Mouse (Mus musculus) ovary, adult 10 weeks (tissue): ENCODE results near the gene Qsox2. TPM values are rescaled to one million over a fixed set of nuclear protein-coding genes. Genes with fewer than 3 reads are reported as not detected.

Experiments used
- polyA plus RNA-seq: library from polyadenylated mRNA; stranded (reverse); fragments of 350-450 nt; fragmentation: Illumina TruSeq; extraction: RNeasy Lipid Tissue Mini Kit (QIAGEN cat#74804); gene quantifications from one replicate; pipeline ENCODE4 v1.2.3, GENCODE M21; 2014

Gene Qsox2
- polyA plus RNA-seq: 23.4 TPM

GRCm38 (mm10) chr2:26237290-26237782 is at the start of gene Qsox2:
TSS of gene Qsox2 (minus strand) at chr2:26237525.

GRCm38 (mm10) chr2:26208126-26208789 is 29.1 kb downstream of the Qsox2 start, which contains the start of gene Lhx3:
TSS of gene Lhx3 (minus strand) at chr2:26208289.

Other genes starting within 250 kb of the Qsox2 start
- 23.1 TPM for gene Ubac1, start 215.8 kb downstream of the Qsox2 start, polyA plus RNA-seq
- 15.5 TPM for gene Nacc2, start 114.3 kb downstream of the Qsox2 start, polyA plus RNA-seq
- gene Lhx3, start 29.2 kb downstream of the Qsox2 start, polyA plus RNA-seq: not detected
- 1.00 TPM for gene Ccdc187, start 57.0 kb upstream of the Qsox2 start, polyA plus RNA-seq
- 2.8 TPM for gene Gpsm1, start 78.0 kb upstream of the Qsox2 start, polyA plus RNA-seq
- gene Dnlz, start 114.6 kb upstream of the Qsox2 start, polyA plus RNA-seq: 0.48 TPM
- not detected for gene Card9, start 123.4 kb upstream of the Qsox2 start, polyA plus RNA-seq
- gene Snapc4, start 143.1 kb upstream of the Qsox2 start, polyA plus RNA-seq: 8.7 TPM
- 23.9 TPM for gene Entr1, start 151.8 kb upstream of the Qsox2 start, polyA plus RNA-seq
- 139 TPM for gene Pmpca, start 151.8 kb upstream of the Qsox2 start, polyA plus RNA-seq
- 7.0 TPM for gene Inpp5e, start 171.7 kb upstream of the Qsox2 start, polyA plus RNA-seq
- 55.8 TPM for gene Sec16a, start 207.7 kb upstream of the Qsox2 start, polyA plus RNA-seq